Mouse (Mus musculus) cerebellum, adult 2 months (tissue): ENCODE results near the gene Large1.

Experiments
- CTCF ChIP-seq: fragments of 200-500 bp; IDR thresholded peaks from 2 replicates; pipeline ENCODE4 v1.5.1; 2011; ENCODE audit warnings: low read depth, mild to moderate bottlenecking, control low read depth, low read length, moderate library complexity, borderline replicate concordance; ENCODE audit not compliant: insufficient read depth
- POLR2A ChIP-seq: fragments of 200-500 bp; IDR thresholded peaks from 2 replicates; pipeline ENCODE4 v1.6.1; 2011; ENCODE audit warnings: low read length, control low read depth, borderline replicate concordance; ENCODE audit not compliant: insufficient read depth

- TF ChIP-seq POLR2A (no peak), CTCF (no peak)
Measured at GRCm38 (mm10) chr8:73135397-73135796, 217.9 kb downstream of the Large1 start.
